Mouse (Mus musculus): ENCODE results near the gene Gm10770.
"Not testable (repeated sequence)": the region's sequence is repeated elsewhere in the genome, so short reads cannot be mapped to it uniquely, and the experiment has no call there.

Gene Gm10770

GRCm38 (mm10) chr2:150179579-150179978 is at the start of gene Gm10770:
TSS of gene Gm10770 (minus strand) at chr2:150179679.
- not testable (repeated sequence) for DNase-seq (ENCODE audit: low spot score in 2 of 2)

GRCm38 (mm10) chr2:150223263-150223662 is 43.8 kb upstream of the Gm10770 start:
- not testable (repeated sequence) for DNase-seq (ENCODE audit: low spot score in 2 of 2)

GRCm38 (mm10) chr2:150218363-150218725 is 38.9 kb upstream of the Gm10770 start:
- DNase-seq (ENCODE audit: low spot score in 2 of 2): not testable (repeated sequence)

DNA sequence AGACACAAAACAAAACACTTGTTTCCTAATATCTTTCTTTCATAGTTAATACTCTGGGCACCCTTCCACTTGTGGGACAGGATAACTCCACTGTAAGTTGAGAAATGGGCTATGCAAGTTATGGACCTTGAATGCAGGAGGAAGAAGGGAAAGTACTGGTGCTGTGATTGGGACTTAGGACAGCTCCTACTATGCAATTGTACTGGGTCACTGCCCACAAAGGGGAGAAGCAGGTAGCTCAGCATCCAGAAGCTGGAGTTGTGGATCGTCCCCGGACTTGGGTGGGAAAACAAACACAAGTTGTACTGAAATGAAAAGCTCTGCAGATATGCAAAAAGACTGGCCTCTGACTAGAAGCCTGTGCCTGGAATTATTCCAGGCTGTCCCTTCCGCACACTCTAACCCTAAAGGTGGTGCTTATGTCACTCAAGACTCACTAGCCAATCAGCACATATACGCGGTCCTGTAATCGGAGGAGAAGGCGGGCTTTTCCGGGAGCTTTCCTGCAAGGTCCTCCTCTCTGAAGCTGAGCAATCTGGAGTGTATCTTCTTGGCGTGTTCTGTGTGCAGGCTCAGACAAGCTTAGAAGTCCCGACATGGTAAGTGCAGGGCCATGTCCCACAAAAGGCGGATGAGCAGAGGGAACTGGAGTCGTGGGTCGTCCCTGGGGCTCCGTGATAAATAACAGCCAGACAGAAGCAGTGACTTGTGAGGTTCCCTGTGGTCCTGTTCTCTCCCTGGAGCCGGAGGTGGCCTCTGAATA is 38.3 kb upstream of the Gm10770 start, which contains the start of gene Zfp937:
Gene Zfp937, plus strand, starts transcription at position 474 of the 763 bp plus-strand sequence.
- peak; percentile 73 to 90 for DNase-seq (ENCODE audit: low spot score in 2 of 2)

GRCm38 (mm10) chr2:150181570-150181999 is 2.1 kb upstream of the Gm10770 start, which contains the start of gene Gm14139:
TSS of gene Gm14139 (plus strand) at chr2:150181755.
- DNase-seq (ENCODE audit: low spot score in 2 of 2): not testable (repeated sequence)

GRCm38 (mm10) chr2:150181046-150181445 is 1.6 kb upstream of the Gm10770 start:
- not testable (repeated sequence) for DNase-seq (ENCODE audit: low spot score in 2 of 2)

- DNase-seq (ENCODE audit: low spot score in 2 of 2): no peak
Measured at GRCm38 (mm10) chr2:150173833-150174232, 5.6 kb downstream of the Gm10770 start.

GRCm38 (mm10) chr2:150166703-150167102 is 12.8 kb downstream of the Gm10770 start:
- no peak for DNase-seq (ENCODE audit: low spot score in 2 of 2)

GRCm38 (mm10) chr2:150136435-150136897 is 43.0 kb downstream of the Gm10770 start, which contains the start of gene Zfp120:
TSS of gene Zfp120 (minus strand) at chr2:150136708.
- DNase-seq (ENCODE audit: low spot score in 2 of 2): peak; percentile 83 to 93

GRCm38 (mm10) chr2:150132773-150133172 is 46.7 kb downstream of the Gm10770 start:
- DNase-seq (ENCODE audit: low spot score in 2 of 2): no peak

DNA sequence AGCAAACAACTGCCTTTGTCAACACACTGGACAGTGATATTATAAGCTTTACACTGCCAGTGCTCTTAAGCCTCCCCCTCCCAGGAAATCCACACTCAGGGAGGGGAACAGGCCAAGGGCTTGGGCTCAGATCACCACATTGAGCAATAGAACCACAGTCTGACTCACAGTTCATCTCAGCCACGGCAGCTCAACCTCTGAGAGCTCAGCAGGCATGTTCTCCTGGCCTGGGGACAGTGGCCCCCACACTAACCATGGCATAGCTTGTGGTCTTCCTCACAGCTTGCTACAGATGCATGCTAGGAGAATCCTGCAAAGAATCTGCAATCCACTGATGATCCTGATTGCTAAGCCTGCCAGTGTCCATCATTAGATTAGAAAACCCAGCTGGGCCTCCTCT is 47.5 kb downstream of the Gm10770 start:
- DNase-seq (ENCODE audit: low spot score in 2 of 2): not testable (repeated sequence)
